Mouse (Mus musculus): ENCODE measurements at regions not wholly inside any gene's neighbourhood (a gene's known extent, or its start where the extent isn't known, plus 50 kb on each side); places are given as distances from the start of the nearest gene placed in this dataset.

DNA sequence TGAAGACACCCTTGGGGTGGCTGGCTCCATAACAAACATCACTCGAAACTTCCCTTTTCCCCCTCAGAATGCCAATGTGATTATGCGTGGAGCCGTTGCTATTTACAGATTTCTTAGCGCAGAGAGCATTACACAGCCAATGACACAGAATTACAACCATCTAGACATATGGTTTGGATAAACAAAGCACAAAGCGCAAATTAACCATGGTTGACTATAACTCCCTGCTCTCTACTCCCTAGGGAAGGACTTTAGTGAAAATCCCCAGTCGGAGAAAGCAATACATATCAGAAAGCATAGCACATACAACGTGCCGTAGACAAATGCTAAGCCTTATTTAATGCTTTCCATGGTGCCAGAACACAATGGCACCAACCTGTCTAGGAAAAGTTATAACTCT is 131.8 kb downstream of the Tshz3 start:
- 81% methylated on average over 8 of the region's 8 CpGs for WGBS
- Histone ChIP-seq H3K36me3 (ENCODE audit: control insufficient read depth, insufficient read depth, low read length) (no peaks in the 10 kb centered on the region), H3K4me3 (ENCODE audit: insufficient read depth, low read depth, low read length) (no peak overlapping the region), H3K27me3 (replicated peaks; ENCODE audit: control insufficient read depth, insufficient read depth, low read length) (no peaks in the 10 kb centered on the region), H3K27ac (ENCODE audit: insufficient read depth, low read depth, low read length) (no peak overlapping the region), H3K4me1 (ENCODE audit: control insufficient read depth, insufficient read depth, low read length) (no peaks in the 10 kb centered on the region)
- no peak for DNase-seq
- TF ChIP-seq CTCF (conservative IDR thresholded peaks at IDR 0.05; ENCODE audit: insufficient read depth, insufficient read length, low read depth, low read length) (no peak), POLR2A (IDR thresholded peaks at IDR 0.05; ENCODE audit: low read depth, low read length) (no peak)

DNA sequence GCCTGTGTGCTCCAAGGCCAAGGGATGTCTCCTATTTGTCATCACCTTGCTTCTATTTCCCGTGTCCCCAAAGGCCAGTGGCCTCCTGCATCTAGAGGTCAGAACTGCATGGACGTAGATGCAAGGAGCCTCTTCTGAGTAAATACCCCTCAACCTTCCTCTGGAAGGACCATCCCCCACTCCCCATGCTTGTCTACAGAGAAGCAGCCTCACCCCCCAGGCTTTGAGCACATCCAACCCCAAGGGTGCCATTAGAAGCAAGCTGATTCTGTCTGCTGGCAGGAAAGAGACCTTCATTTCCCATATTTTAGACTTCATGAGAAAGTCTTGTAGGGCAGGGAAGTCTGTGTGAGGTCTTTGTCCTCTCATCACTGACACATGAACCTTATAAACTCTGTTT is 132.2 kb downstream of the Tshz3 start:
- Histone ChIP-seq H3K36me3 (ENCODE audit: control insufficient read depth, insufficient read depth, low read length) (no peaks in the 10 kb centered on the region), H3K4me1 (ENCODE audit: control insufficient read depth, insufficient read depth, low read length) (no peaks in the 10 kb centered on the region), H3K4me3 (ENCODE audit: insufficient read depth, low read depth, low read length) (no peak overlapping the region), H3K27me3 (replicated peaks; ENCODE audit: control insufficient read depth, insufficient read depth, low read length) (no peaks in the 10 kb centered on the region), H3K27ac (ENCODE audit: insufficient read depth, low read depth, low read length) (no peak overlapping the region)
- DNase-seq = no peak
- 55% methylated on average over 2 of the region's 2 CpGs for WGBS
- TF ChIP-seq CTCF (conservative IDR thresholded peaks at IDR 0.05; ENCODE audit: insufficient read depth, insufficient read length, low read depth, low read length) (no peak), POLR2A (IDR thresholded peaks at IDR 0.05; ENCODE audit: low read depth, low read length) (no peak)

DNA sequence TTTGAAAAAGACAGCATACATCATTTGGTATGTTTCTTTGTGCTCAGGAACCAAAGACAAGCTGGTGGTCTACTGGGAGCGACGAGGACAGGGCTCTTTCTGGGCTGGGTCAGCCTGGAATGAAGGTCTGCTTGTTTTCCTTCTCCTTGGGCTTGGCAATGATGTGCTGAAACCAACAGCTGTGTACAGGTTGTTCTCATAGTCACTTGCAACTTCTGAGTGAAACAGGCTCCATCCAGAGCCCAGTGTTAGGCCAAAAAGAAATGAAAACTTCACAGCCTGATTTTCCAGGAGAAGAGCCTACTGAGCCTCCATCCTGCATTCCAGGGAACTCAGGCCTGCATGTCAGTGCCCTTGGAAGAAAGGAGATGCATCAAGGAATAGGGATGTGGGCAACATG is 150.4 kb downstream of the Tshz3 start:
- Histone ChIP-seq H3K36me3 (ENCODE audit: control insufficient read depth, insufficient read depth, low read length) (no peaks in the 10 kb centered on the region), H3K27me3 (replicated peaks; ENCODE audit: control insufficient read depth, insufficient read depth, low read length) (no peaks in the 10 kb centered on the region), H3K4me3 (ENCODE audit: insufficient read depth, low read depth, low read length) (no peak overlapping the region), H3K4me1 (ENCODE audit: control insufficient read depth, insufficient read depth, low read length) (no peaks in the 10 kb centered on the region), H3K27ac (ENCODE audit: insufficient read depth, low read depth, low read length) (no peak overlapping the region)
- TF ChIP-seq CTCF (conservative IDR thresholded peaks at IDR 0.05; ENCODE audit: insufficient read depth, insufficient read length, low read depth, low read length) = no peak
- no peak for TF ChIP-seq POLR2A (IDR thresholded peaks at IDR 0.05; ENCODE audit: low read depth, low read length)
- no peak for DNase-seq
- 88% methylated on average over 2 of the region's 2 CpGs for WGBS

DNA sequence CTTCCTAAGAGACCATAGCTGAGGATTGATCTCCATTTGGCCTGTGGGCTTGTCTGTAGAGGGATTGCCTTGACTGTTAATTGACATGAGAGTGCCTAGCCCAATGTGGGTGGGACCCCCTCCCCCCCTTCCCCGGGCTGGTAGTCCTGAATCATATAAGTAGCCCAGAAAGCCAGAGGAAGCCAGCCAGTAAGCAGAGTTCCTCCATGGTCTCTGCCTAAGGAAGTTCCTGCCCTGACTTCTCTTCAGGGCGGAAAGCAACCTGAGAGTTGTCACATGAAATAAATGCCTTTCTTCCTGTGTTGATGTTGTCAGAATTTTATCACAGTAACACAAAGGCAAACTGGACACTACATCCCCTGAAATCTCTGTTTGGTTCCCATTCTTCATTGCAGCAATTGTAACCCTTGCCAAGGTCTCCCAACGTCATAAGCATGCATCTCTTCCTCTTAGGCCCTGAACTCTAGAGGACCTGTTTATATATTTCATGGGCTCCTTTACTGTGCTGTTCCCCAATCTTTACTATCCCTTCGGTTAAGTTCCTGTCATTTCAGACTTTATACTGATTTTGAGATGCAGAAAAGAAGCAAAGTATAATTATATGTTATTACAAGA is 153.5 kb downstream of the Tshz3 start:
- peak; percentile 1 for DNase-seq
- H3K4me1 ChIP-seq (ENCODE audit: control insufficient read depth, insufficient read depth, low read length) = no peaks in the 10 kb centered on the region
- H3K36me3 ChIP-seq (ENCODE audit: control insufficient read depth, insufficient read depth, low read length) = no peaks in the 10 kb centered on the region
- no peak for TF ChIP-seq CTCF (conservative IDR thresholded peaks at IDR 0.05; ENCODE audit: insufficient read depth, insufficient read length, low read depth, low read length)
- no peak for TF ChIP-seq POLR2A (IDR thresholded peaks at IDR 0.05; ENCODE audit: low read depth, low read length)
- 65% methylated on average over 4 of the region's 4 CpGs for WGBS
- no peaks in the 10 kb centered on the region for H3K27me3 ChIP-seq (replicated peaks; ENCODE audit: control insufficient read depth, insufficient read depth, low read length)
- H3K27ac ChIP-seq (ENCODE audit: insufficient read depth, low read depth, low read length) = no peak overlapping the region
- H3K4me3 ChIP-seq (ENCODE audit: insufficient read depth, low read depth, low read length) = no peak overlapping the region

DNA sequence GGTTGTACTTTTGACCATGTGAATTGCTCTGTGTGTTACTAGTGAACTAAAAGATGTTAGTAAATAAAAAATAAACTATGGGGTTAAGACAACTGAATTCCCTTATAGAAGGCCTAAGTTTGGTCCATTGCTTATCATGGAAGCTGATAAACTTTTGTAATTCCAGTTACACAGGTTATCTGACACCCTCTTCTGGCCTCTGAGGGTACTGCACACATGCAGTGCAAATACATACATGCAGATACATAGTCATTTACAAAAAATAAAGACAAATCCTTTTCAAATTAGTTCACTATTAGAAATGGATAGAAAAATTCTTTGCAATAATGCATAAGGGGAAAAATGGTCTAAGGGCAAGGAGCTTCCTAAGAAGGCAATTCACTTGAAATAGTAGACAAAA is 156.4 kb downstream of the Tshz3 start:
- no peak overlapping the region for H3K27ac ChIP-seq (ENCODE audit: insufficient read depth, low read depth, low read length)
- no peaks in the 10 kb centered on the region for H3K36me3 ChIP-seq (ENCODE audit: control insufficient read depth, insufficient read depth, low read length)
- no peak overlapping the region for H3K4me3 ChIP-seq (ENCODE audit: insufficient read depth, low read depth, low read length)
- no peak for DNase-seq
- no peaks in the 10 kb centered on the region for H3K4me1 ChIP-seq (ENCODE audit: control insufficient read depth, insufficient read depth, low read length)
- TF ChIP-seq CTCF (conservative IDR thresholded peaks at IDR 0.05; ENCODE audit: insufficient read depth, insufficient read length, low read depth, low read length) (no peak), POLR2A (IDR thresholded peaks at IDR 0.05; ENCODE audit: low read depth, low read length) (no peak)
- H3K27me3 ChIP-seq (replicated peaks; ENCODE audit: control insufficient read depth, insufficient read depth, low read length) = no peaks in the 10 kb centered on the region

- Histone ChIP-seq H3K27me3 (replicated peaks; ENCODE audit: control insufficient read depth, insufficient read depth, low read length) (no peaks in the 10 kb centered on the region), H3K4me3 (ENCODE audit: insufficient read depth, low read depth, low read length) (no peak overlapping the region), H3K36me3 (ENCODE audit: control insufficient read depth, insufficient read depth, low read length) (no peaks in the 10 kb centered on the region), H3K4me1 (ENCODE audit: control insufficient read depth, insufficient read depth, low read length) (no peaks in the 10 kb centered on the region), H3K27ac (ENCODE audit: insufficient read depth, low read depth, low read length) (no peak overlapping the region)
- no peak for TF ChIP-seq POLR2A (IDR thresholded peaks at IDR 0.05; ENCODE audit: low read depth, low read length)
- TF ChIP-seq CTCF (conservative IDR thresholded peaks at IDR 0.05; ENCODE audit: insufficient read depth, insufficient read length, low read depth, low read length) = no peak
- 48% methylated on average over 7 of the region's 7 CpGs for WGBS
- DNase-seq = no peak
These were observed 161.5 kb downstream of the Tshz3 start for GRCm38 (mm10) chr7:36859428-36859827.

DNA sequence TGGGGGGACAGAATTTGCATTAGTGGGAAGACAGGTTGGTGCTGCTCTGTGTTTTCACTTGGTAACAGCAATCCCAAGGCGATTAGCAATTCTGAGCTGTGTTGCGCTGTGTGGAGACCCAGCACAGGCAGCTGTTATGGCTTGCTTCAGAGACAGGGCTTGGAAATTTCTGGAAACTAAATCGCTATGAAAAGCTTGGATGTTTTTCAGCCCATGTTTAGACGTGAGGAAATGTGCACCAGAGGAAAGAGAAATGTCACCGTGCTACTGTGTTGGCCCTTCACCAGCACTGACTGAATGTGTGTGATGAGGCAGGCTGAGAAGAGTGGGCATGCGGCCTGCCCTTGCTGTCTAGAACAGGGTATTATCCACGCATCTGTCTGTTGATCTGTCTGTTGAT is 164.6 kb downstream of the Tshz3 start:
- no peak overlapping the region for H3K27ac ChIP-seq (ENCODE audit: insufficient read depth, low read depth, low read length)
- no peaks in the 10 kb centered on the region for H3K36me3 ChIP-seq (ENCODE audit: control insufficient read depth, insufficient read depth, low read length)
- 90% methylated on average over 7 of the region's 7 CpGs for WGBS
- no peak for TF ChIP-seq POLR2A (IDR thresholded peaks at IDR 0.05; ENCODE audit: low read depth, low read length)
- no peak for TF ChIP-seq CTCF (conservative IDR thresholded peaks at IDR 0.05; ENCODE audit: insufficient read depth, insufficient read length, low read depth, low read length)
- no peak overlapping the region for H3K4me3 ChIP-seq (ENCODE audit: insufficient read depth, low read depth, low read length)
- DNase-seq = no peak
- H3K27me3 ChIP-seq (replicated peaks; ENCODE audit: control insufficient read depth, insufficient read depth, low read length) = no peaks in the 10 kb centered on the region
- no peaks in the 10 kb centered on the region for H3K4me1 ChIP-seq (ENCODE audit: control insufficient read depth, insufficient read depth, low read length)

Data from kidney, adult 2 months (tissue).